Mouse (Mus musculus) MEL (cell line): ENCODE results near the gene Arpc3. TPM values are rescaled to one million over a fixed set of nuclear protein-coding genes. Genes with fewer than 3 reads are reported as not detected.

ENCODE experiments used
- DNase-seq: peaks from one replicate; pipeline ENCODE4 v3.0.0; 2011; ENCODE audit warnings: low read depth, low spot score
- H3K27ac ChIP-seq: 2 replicates; pipeline ENCODE4 v1.5.1; 2012; ENCODE audit warnings: low read depth, mild to moderate bottlenecking, control low read depth, low read length, moderate library complexity; ENCODE audit not compliant: control insufficient read depth
- H3K27me3 ChIP-seq, 2 experiments: fragments of 150-350 bp in 1 of 2; sonication (generic) in 1 of 2; 2 replicates each; pipeline ENCODE4 v1.6.1; 2012; ENCODE audit warnings: low read length in 2 of 2, mild to moderate bottlenecking in 2 of 2, improper control_type of control experiment in 1 of 2, moderate library complexity in 1 of 2; ENCODE audit not compliant: insufficient read depth in 2 of 2, control insufficient read depth in 1 of 2
- H3K36me3 ChIP-seq, 2 experiments: 2 replicates each; pipeline ENCODE4 v1.6.1; 2012 to 2014; ENCODE audit warnings: low read length in 2 of 2, improper control_type of control experiment in 1 of 2, inconsistent platforms in 1 of 2, mild to moderate bottlenecking in 1 of 2; ENCODE audit not compliant: insufficient read depth in 2 of 2, control insufficient read depth in 1 of 2
- H3K4me1 ChIP-seq, 2 experiments: fragments of 150-350 bp in 1 of 2; sonication (generic) in 1 of 2; 2 replicates each; pipeline ENCODE4 v1.6.1; 2012; ENCODE audit warnings: low read length in 2 of 2, improper control_type of control experiment in 1 of 2, mild to moderate bottlenecking in 1 of 2; ENCODE audit not compliant: insufficient read depth in 2 of 2, control insufficient read depth in 1 of 2
- H3K4me3 ChIP-seq, 2 experiments: fragments of 150-350 bp in 1 of 2; sonication (generic) in 1 of 2; 2 replicates each; pipeline ENCODE4 v1.5.1; 2012; ENCODE audit warnings: low read depth in 2 of 2, low read length in 2 of 2, mild to moderate bottlenecking in 2 of 2, moderate library complexity in 2 of 2, control low read depth in 1 of 2, improper control_type of control experiment in 1 of 2; ENCODE audit not compliant: control insufficient read depth in 1 of 2, insufficient read depth in 1 of 2
- H3K79me2 ChIP-seq: 2 replicates; pipeline ENCODE4 v1.6.1; 2012; ENCODE audit warnings: mild to moderate bottlenecking, low read length, moderate library complexity; ENCODE audit not compliant: control insufficient read depth, poor library complexity, insufficient read depth
- H3K9ac ChIP-seq: 2 replicates; pipeline ENCODE4 v1.6.1; 2012; ENCODE audit warnings: low read depth, mild to moderate bottlenecking, control low read depth, low read length, moderate library complexity; ENCODE audit not compliant: control insufficient read depth, poor library complexity, severe bottlenecking
- H3K9me3 ChIP-seq: fragments of 150-350 bp; sonication (generic); replicated peaks from 2 replicates; pipeline ENCODE4 v1.6.1; 2012; ENCODE audit warnings: mild to moderate bottlenecking, low read length, improper control_type of control experiment, moderate library complexity; ENCODE audit not compliant: insufficient read depth
- ELF1 ChIP-seq: IDR thresholded peaks from 2 replicates; pipeline ENCODE4 v1.6.1; 2014; ENCODE audit warnings: low read depth, mild to moderate bottlenecking, inconsistent platforms, low read length, improper control_type of control experiment, moderate library complexity
- HCFC1 ChIP-seq: IDR thresholded peaks from 2 replicates; pipeline ENCODE4 v1.6.1; 2012; ENCODE audit warnings: low read depth, mild to moderate bottlenecking, inconsistent platforms, low read length, improper control_type of control experiment, moderate library complexity
- JUND ChIP-seq: IDR thresholded peaks from 2 replicates; pipeline ENCODE4 v1.6.1; 2011; ENCODE audit warnings: low read depth, mild to moderate bottlenecking, improper control_type of control experiment, low read length
- MAZ ChIP-seq: IDR thresholded peaks from 2 replicates; pipeline ENCODE4 v1.6.1; 2012; ENCODE audit warnings: low read depth, mild to moderate bottlenecking, inconsistent platforms, low read length, improper control_type of control experiment
- MXI1 ChIP-seq: IDR thresholded peaks from 2 replicates; pipeline ENCODE4 v1.6.1; 2011; ENCODE audit warnings: mild to moderate bottlenecking, low read depth, low read length, improper control_type of control experiment
- MYC ChIP-seq: IDR thresholded peaks from 2 replicates; pipeline ENCODE4 v1.6.1; 2011; ENCODE audit warnings: low read depth, mild to moderate bottlenecking, low read length, improper control_type of control experiment, moderate library complexity
- POLR2AphosphoS2 ChIP-seq: IDR thresholded peaks from 2 replicates; pipeline ENCODE4 v1.6.1; 2011; ENCODE audit warnings: low read length, improper control_type of control experiment
- POLR2AphosphoS5 ChIP-seq: IDR thresholded peaks from 2 replicates; pipeline ENCODE4 v1.6.1; 2012; ENCODE audit warnings: low read depth, borderline replicate concordance, mild to moderate bottlenecking, inconsistent platforms, low read length, moderate library complexity, mixed read lengths
- TBP ChIP-seq: IDR thresholded peaks from 2 replicates; pipeline ENCODE4 v1.8.0; 2011; ENCODE audit warnings: low read depth, low read length, improper control_type of control experiment
- UBTF ChIP-seq: IDR thresholded peaks from 2 replicates; pipeline ENCODE4 v1.6.1; 2012; ENCODE audit warnings: low read depth, mild to moderate bottlenecking, inconsistent platforms, low read length, improper control_type of control experiment, moderate library complexity, borderline replicate concordance; ENCODE audit not compliant: insufficient read depth
- ZC3H11A ChIP-seq: IDR thresholded peaks from 2 replicates; pipeline ENCODE4 v1.6.1; 2012; ENCODE audit warnings: low read depth, mild to moderate bottlenecking, inconsistent platforms, low read length, improper control_type of control experiment
- polyA plus RNA-seq, 2 experiments: library from polyadenylated mRNA; stranded (reverse) in 1 of 2; unstranded in 1 of 2; fragments of >175 nt in 1 of 2; fragments of >200 nt in 1 of 2; gene quantifications; 2 replicates each; pipeline versions ENCODE4 v1.2.1 to v1.2.4; 2012; ENCODE audit warnings: low replicate concordance in 2 of 2, low read depth in 1 of 2; ENCODE audit not compliant: insufficient read length in 2 of 2, insufficient read depth in 1 of 2, missing spikeins in 1 of 2
- total RNA-seq: library from RNA; depleted of rRNA; stranded (reverse); fragments of 300-350 nt; gene quantifications from 2 replicates; pipeline ENCODE4 v1.2.3, GENCODE M21; 2012

The Arpc3 gene
- total and polyA plus RNA-seq, 3 experiments, result 365 to 1,109 (median 433) TPM

GRCm38 (mm10) chr5:122451324-122451723, 59.6 kb downstream of the Arpc3 start (continued):
- no peak for TF ChIP-seq HCFC1

- no peaks in the 10 kb centered on the region for H3K79me2 ChIP-seq
- H3K9me3 ChIP-seq, result no peaks in the 10 kb centered on the region
- H3K27me3 ChIP-seq, result no peaks in the 10 kb centered on the region
- no peak overlapping the region for H3K4me3 ChIP-seq
- H3K4me1 ChIP-seq, result no peaks in the 10 kb centered on the region
- peak; percentile 86 for TF ChIP-seq POLR2AphosphoS2
- TF ChIP-seq TBP, result no peak
- no peak overlapping the region for H3K27ac ChIP-seq
- H3K9ac ChIP-seq, result no peak overlapping the region
- peaks cover 0 to 11% of the 10 kb centered on the region in 2 experiments; a peak in 2 of 4 replicates for H3K36me3 ChIP-seq
- DNase-seq, result no peak
These were observed 60.5 kb downstream of the Arpc3 start for GRCm38 (mm10) chr5:122452194-122452593.

DNA sequence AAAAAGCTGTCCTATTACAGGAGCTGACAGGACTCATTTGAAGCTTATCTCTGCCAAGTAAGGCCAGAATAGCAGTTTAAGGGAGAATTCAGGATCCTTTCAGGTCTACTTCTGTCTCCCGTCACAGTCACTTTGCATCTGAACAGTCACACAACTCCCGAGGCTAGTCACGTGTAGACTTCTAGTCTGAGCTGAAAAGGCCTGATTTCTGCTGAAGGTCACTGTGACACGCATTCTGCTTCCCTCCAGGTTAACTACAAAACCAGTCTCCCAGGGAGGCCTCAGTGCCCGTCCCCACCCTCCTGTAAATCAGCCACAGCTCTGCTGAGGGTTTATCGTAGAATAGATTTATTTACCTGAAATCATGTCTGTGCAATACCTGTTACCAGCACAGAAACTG, 61.5 kb downstream of the Arpc3 start:
- no peak overlapping the region for H3K27ac ChIP-seq
- no peak for DNase-seq
- no peaks in the 10 kb centered on the region for H3K4me1 ChIP-seq
- H3K9ac ChIP-seq, result no peak overlapping the region
- no peaks in the 10 kb centered on the region for H3K79me2 ChIP-seq
- no peaks in the 10 kb centered on the region for H3K27me3 ChIP-seq
- H3K36me3 ChIP-seq, result peaks cover 0 to 13% of the 10 kb centered on the region in 2 experiments; a peak in 2 of 4 replicates
- TF ChIP-seq MXI1, result no peak
- TF ChIP-seq JUND, result no peak
- TF ChIP-seq ZC3H11A, result no peak
- no peak for TF ChIP-seq TBP
- TF ChIP-seq MYC, result no peak
- no peak for TF ChIP-seq ELF1
- no peak for TF ChIP-seq UBTF
- H3K9me3 ChIP-seq, result no peaks in the 10 kb centered on the region
- H3K4me3 ChIP-seq, result no peak overlapping the region

DNA sequence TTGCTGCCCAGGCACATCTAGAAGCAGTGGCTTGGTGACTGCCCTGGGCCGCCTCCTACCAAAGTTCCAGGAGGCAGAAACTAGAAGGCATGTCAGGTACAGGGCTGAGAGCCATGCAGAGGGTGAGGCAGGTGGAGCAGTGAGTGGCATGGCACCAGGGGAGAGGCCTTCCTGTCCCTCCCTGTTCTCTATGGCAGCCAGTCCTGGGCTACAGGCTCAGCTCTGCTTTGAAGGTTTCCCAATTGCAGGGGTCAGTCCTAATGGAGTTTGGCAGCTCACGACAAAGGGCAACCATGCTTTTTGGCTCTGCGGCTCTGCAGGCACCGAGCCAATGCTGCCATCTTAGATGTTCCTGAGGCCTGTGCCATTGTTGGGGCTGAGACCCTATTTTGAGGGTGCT, 62.8 kb downstream of the Arpc3 start:
- TF ChIP-seq MAZ (no peak), POLR2AphosphoS2 (no peak), HCFC1 (no peak), POLR2AphosphoS5 (no peak)
- Histone ChIP-seq H3K27ac (no peak overlapping the region), H3K27me3 (no peaks in the 10 kb centered on the region), H3K9ac (no peak overlapping the region), H3K79me2 (no peaks in the 10 kb centered on the region), H3K4me3 (no peak overlapping the region), H3K36me3 (peaks cover 0 to 17% of the 10 kb centered on the region in 2 experiments; a peak in 2 of 4 replicates), H3K9me3 (no peaks in the 10 kb centered on the region), H3K4me1 (no peaks in the 10 kb centered on the region)
- DNase-seq, result no peak
